Comparison of ENCODE assay signal across 12 mouse cellular contexts in the genomic region with DNA sequence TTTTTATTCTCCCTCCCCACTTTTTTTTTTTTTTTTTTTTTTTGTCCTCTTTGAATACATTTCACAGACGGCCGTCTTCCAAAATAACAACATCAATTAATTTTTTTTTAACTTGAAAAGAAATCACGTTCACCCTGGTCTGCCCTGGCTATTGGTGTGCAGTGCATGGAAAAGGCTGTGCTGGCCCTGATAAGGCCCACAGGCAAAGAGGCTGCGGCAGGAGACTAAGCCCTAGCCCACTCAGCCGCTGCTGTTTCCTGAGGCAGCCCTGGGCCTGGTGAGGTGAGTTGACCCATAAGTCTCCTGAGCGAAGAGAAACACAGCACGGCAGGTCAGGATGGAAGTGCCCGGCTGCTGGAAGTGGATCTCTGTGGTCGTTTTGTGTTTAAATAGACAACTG.
"Had no signal": no experiment of that assay in that cellular context is flagged by ENCODE, and none has a peak within 500 bp of the region (broad histone marks: within the 10 kb centered on the region; RNA-seq: fewer than 3 reads in every experiment).

No protein-coding gene starts in this region.

- H3K9ac ChIP-seq: liver, embryonic 15.5 days had no signal

- H3K4me2 ChIP-seq: liver, embryonic 11.5 days; liver, embryonic 15.5 days had no signal

- H3K27me3 ChIP-seq: liver, embryonic 15.5 days; megakaryocyte, embryonic 14.5 days had no signal

- H3K36me3 ChIP-seq: limb, embryonic 10.5 days; liver, embryonic 15.5 days had no signal

- H3K4me3 ChIP-seq: limb, embryonic 10.5 days; liver, embryonic 15.5 days; megakaryocyte, embryonic 14.5 days had no signal

- DNase-seq: kidney, postnatal 10 days; lung, adult 2 months; lung, postnatal 36 days; right cerebral cortex, adult 18-20 months; right cerebral cortex, postnatal 25 days; thymus, postnatal 4 days had no signal

- H3K27ac ChIP-seq: limb, embryonic 10.5 days; liver, embryonic 15.5 days; stomach, postnatal 0 days had no signal

- H3K9me3 ChIP-seq: limb, embryonic 10.5 days; liver, embryonic 15.5 days; megakaryocyte, embryonic 14.5 days had no signal

- ATAC-seq: lung, postnatal 0 days had no signal

- H3K4me1 ChIP-seq: liver, embryonic 15.5 days had no signal
